Comparison of ENCODE assay signal across 9 mouse cellular contexts in genomic region chr2:167781496-167781895, GRCm38 (mm10).
DNase-seq lines count a peak whose midpoint lies in the region; ATAC-seq and TF ChIP-seq lines count a peak whose summit lies in the region.
"Had no signal": no experiment of that assay in that cellular context is flagged by ENCODE, and none has a peak within 500 bp of the region (broad histone marks: within the 10 kb centered on the region; RNA-seq: fewer than 3 reads in every experiment).

No protein-coding gene starts in this region.

- peaks cover 6% of the 10 kb centered on the region; the same call in 1 of the 2 replicates for H3K36me3 ChIP-seq in forebrain, embryonic 10.5 days (replicated peaks)
- H3K36me3 ChIP-seq in forebrain, postnatal 0 days (ENCODE audit: insufficient read depth): no peaks in the 10 kb centered on the region
- H3K36me3 ChIP-seq in heart, embryonic 15.5 days: no peaks in the 10 kb centered on the region
- H3K36me3 ChIP-seq in hindbrain, embryonic 13.5 days: no peaks in the 10 kb centered on the region
- H3K36me3 ChIP-seq in forebrain, embryonic 12.5 days (replicated peaks): no peaks in the 10 kb centered on the region
- H3K36me3 ChIP-seq: neural tube, embryonic 12.5 days had no signal

- H3K27ac ChIP-seq in forebrain, embryonic 10.5 days: 0 out of 2 replicates have a peak overlapping the region, but pooled peaks have one; percentile 48
- H3K27ac ChIP-seq in forebrain, postnatal 0 days (ENCODE audit: low read depth, low read length): no peak overlapping the region
- H3K27ac ChIP-seq in heart, embryonic 15.5 days: peak overlapping the region; percentile 45
- H3K27ac ChIP-seq in hindbrain, embryonic 13.5 days: no peak overlapping the region
- H3K27ac ChIP-seq in forebrain, embryonic 12.5 days: no peak overlapping the region
- H3K27ac ChIP-seq: neural tube, embryonic 12.5 days had no signal

- DNase-seq in forebrain, embryonic 10.5 days (ENCODE audit: extremely low spot score, low spot score): no peak
- DNase-seq in forebrain, postnatal 0 days: no peak
- peak; percentile 80 for DNase-seq in adrenal gland, postnatal 14 days
- peak; percentile 93 to 94 for DNase-seq in lung, adult 18-20 months
- DNase-seq in spleen, postnatal 14 days (ENCODE audit: low spot score in 2 of 2): no peak

- no peak overlapping the region for H3K4me3 ChIP-seq in forebrain, embryonic 10.5 days
- no peak overlapping the region for H3K4me3 ChIP-seq in forebrain, postnatal 0 days (ENCODE audit: low read depth, low read length)
- no peak overlapping the region for H3K4me3 ChIP-seq in heart, embryonic 15.5 days
- H3K4me3 ChIP-seq in hindbrain, embryonic 13.5 days: no peak overlapping the region
- no peak overlapping the region for H3K4me3 ChIP-seq in forebrain, embryonic 12.5 days (replicated peaks)
- H3K4me3 ChIP-seq: neural tube, embryonic 12.5 days had no signal

- H3K9me3 ChIP-seq in forebrain, embryonic 10.5 days: no peaks in the 10 kb centered on the region
- H3K9me3 ChIP-seq in forebrain, postnatal 0 days (ENCODE audit: low read length): no peaks in the 10 kb centered on the region
- no peaks in the 10 kb centered on the region for H3K9me3 ChIP-seq in heart, embryonic 15.5 days (replicated peaks)
- no peaks in the 10 kb centered on the region for H3K9me3 ChIP-seq in hindbrain, embryonic 13.5 days
- no peaks in the 10 kb centered on the region for H3K9me3 ChIP-seq in forebrain, embryonic 12.5 days
- H3K9me3 ChIP-seq: neural tube, embryonic 12.5 days had no signal

- H3K4me2 ChIP-seq in forebrain, postnatal 0 days (ENCODE audit: low read depth): no peak overlapping the region
- no peak overlapping the region for H3K4me2 ChIP-seq in heart, embryonic 15.5 days
- no peak overlapping the region for H3K4me2 ChIP-seq in hindbrain, embryonic 13.5 days
- H3K4me2 ChIP-seq in forebrain, embryonic 12.5 days: no peak overlapping the region

- H3K27me3 ChIP-seq in forebrain, embryonic 10.5 days (ENCODE audit: poor library complexity, severe bottlenecking): 0 out of 2 replicates have a peak, but pooled peaks cover 2% of the 10 kb centered on the region
- no peaks in the 10 kb centered on the region for H3K27me3 ChIP-seq in forebrain, postnatal 0 days (ENCODE audit: insufficient read depth, low read length)
- no peaks in the 10 kb centered on the region for H3K27me3 ChIP-seq in heart, embryonic 15.5 days
- H3K27me3 ChIP-seq in hindbrain, embryonic 13.5 days: peaks cover 6% of the 10 kb centered on the region; the same call in 1 of the 2 replicates
- H3K27me3 ChIP-seq in forebrain, embryonic 12.5 days: no peaks in the 10 kb centered on the region
- H3K27me3 ChIP-seq: neural tube, embryonic 12.5 days had no signal

- no peak for TF ChIP-seq CTCF in forebrain, postnatal 0 days (IDR thresholded peaks at IDR 0.05; ENCODE audit: low read depth)

- peaks cover 51% of the 10 kb centered on the region for H3K4me1 ChIP-seq in forebrain, embryonic 10.5 days
- H3K4me1 ChIP-seq in forebrain, postnatal 0 days (ENCODE audit: insufficient read depth): no peaks in the 10 kb centered on the region; the same call in 1 of the 2 replicates
- peaks cover 42% of the 10 kb centered on the region for H3K4me1 ChIP-seq in heart, embryonic 15.5 days (replicated peaks)
- peaks cover 23% of the 10 kb centered on the region for H3K4me1 ChIP-seq in hindbrain, embryonic 13.5 days (replicated peaks)
- peaks cover 34% of the 10 kb centered on the region for H3K4me1 ChIP-seq in forebrain, embryonic 12.5 days

- no peak overlapping the region for H3K9ac ChIP-seq in forebrain, postnatal 0 days
- no peak overlapping the region for H3K9ac ChIP-seq in heart, embryonic 15.5 days
- H3K9ac ChIP-seq in hindbrain, embryonic 13.5 days: no peak overlapping the region
- no peak overlapping the region for H3K9ac ChIP-seq in forebrain, embryonic 12.5 days
- H3K9ac ChIP-seq: neural tube, embryonic 12.5 days had no signal

- 87% methylated on average over 13 of the region's 13 CpGs for whole genome bisulfite sequencing in forebrain, embryonic 10.5 days
- WGBS in forebrain, postnatal 0 days: 75% methylated on average over 13 of the region's 13 CpGs
- WGBS in heart, embryonic 15.5 days: 36% methylated on average over 13 of the region's 13 CpGs
- 80% methylated on average over 13 of the region's 13 CpGs for WGBS in hindbrain, embryonic 13.5 days
- WGBS in forebrain, embryonic 12.5 days: 83% methylated on average over 13 of the region's 13 CpGs

- ATAC-seq in forebrain, postnatal 0 days: no peak
- no peak for ATAC-seq in heart, embryonic 15.5 days (replicated peaks; ENCODE audit: insufficient number of reproducible peaks, insufficient read depth, low FRiP score, low read depth)
- ATAC-seq in hindbrain, embryonic 13.5 days (ENCODE audit: low FRiP score): no peak
- ATAC-seq in forebrain, embryonic 12.5 days (ENCODE audit: low FRiP score): no peak

Comparison
In these comparisons a context has a peak if more than half of its experiments do, and no peak if none do; other contexts are left out.
1. H3K27ac ChIP-seq: peak in forebrain, embryonic 10.5 days (single experiment) and heart, embryonic 15.5 days (single experiment); none in forebrain, postnatal 0 days (single experiment), hindbrain, embryonic 13.5 days (single experiment) and forebrain, embryonic 12.5 days (single experiment).
2. DNase-seq: peak in adrenal gland, postnatal 14 days (single experiment) and lung, adult 18-20 months (2 of 2); none in forebrain, embryonic 10.5 days (single experiment), forebrain, postnatal 0 days (single experiment) and spleen, postnatal 14 days (0 of 2).